Mouse (Mus musculus): ENCODE data around the gene Omt2a.

GRCm38 (mm10) chr9:78360484-78360872 lies 45.9 kb upstream of the Omt2a start:
- TF ChIP-seq RAD21 (IDR thresholded peaks at IDR 0.05; ENCODE audit: low read depth, low read length) = no peak
- TF ChIP-seq ZNF384 (IDR thresholded peaks at IDR 0.05; ENCODE audit: low read depth, low read length) = no peak
- no peak for TF ChIP-seq POLR2A (IDR thresholded peaks at IDR 0.05; ENCODE audit: low read depth, low read length)
- no peak for TF ChIP-seq USF1 (IDR thresholded peaks at IDR 0.05; ENCODE audit: low read depth, low read length)
- no peak for TF ChIP-seq MXI1 (IDR thresholded peaks at IDR 0.05; ENCODE audit: low read depth, low read length)
- TF ChIP-seq EP300 (IDR thresholded peaks at IDR 0.05; ENCODE audit: low read length) = no peak
- no peak for TF ChIP-seq CTCF (conservative IDR thresholded peaks at IDR 0.05 in 1 of 2, IDR thresholded peaks at IDR 0.05 in 1 of 2; ENCODE audit: low read depth in 2 of 2, low read length in 2 of 2)
- TF ChIP-seq GABPA (IDR thresholded peaks at IDR 0.05; ENCODE audit: insufficient replicate concordance, low read depth, low read length) = no peak
- TF ChIP-seq ZC3H11A (IDR thresholded peaks at IDR 0.05; ENCODE audit: low read depth, low read length) = no peak
- no peak for TF ChIP-seq MYC (IDR thresholded peaks at IDR 0.05; ENCODE audit: low read depth, low read length)
- TF ChIP-seq BHLHE40 (IDR thresholded peaks at IDR 0.05; ENCODE audit: low read depth, low read length) = no peak
